Mouse (Mus musculus) MEL (cell line): ENCODE results near the gene Ifit1bl1.

ENCODE experiments used
- BHLHE40 ChIP-seq: IDR thresholded peaks from 2 replicates; pipeline ENCODE4 v1.6.1; 2012; ENCODE audit warnings: low read depth, mild to moderate bottlenecking, inconsistent platforms, low read length, improper control_type of control experiment, borderline replicate concordance
- CHD1 ChIP-seq: IDR thresholded peaks from 2 replicates; pipeline ENCODE4 v1.6.1; 2012; ENCODE audit warnings: low read depth, mild to moderate bottlenecking, inconsistent platforms, low read length, improper control_type of control experiment
- CTCF ChIP-seq, 3 experiments: IDR thresholded peaks in 2 of 3; conservative IDR thresholded peaks in 1 of 3; 2 replicates each; pipeline ENCODE4 v1.5.1; 2011 to 2012; ENCODE audit warnings: low read length in 3 of 3, low read depth in 2 of 3, mild to moderate bottlenecking in 2 of 3, improper control_type of control experiment in 1 of 3, inconsistent platforms in 1 of 3, mixed read lengths in 1 of 3, moderate library complexity in 1 of 3; ENCODE audit not compliant: control insufficient read depth in 1 of 3, insufficient read depth in 1 of 3, poor library complexity in 1 of 3, severe bottlenecking in 1 of 3
- EP300 ChIP-seq, 2 experiments: IDR thresholded peaks; 2 replicates each; pipeline ENCODE4 v1.6.1; 2011; ENCODE audit warnings: improper control_type of control experiment in 2 of 2, low read length in 2 of 2, low read depth in 1 of 2, mild to moderate bottlenecking in 1 of 2
- GATA1 ChIP-seq: IDR thresholded peaks from 2 replicates; pipeline ENCODE4 v1.6.1; 2011; ENCODE audit warnings: low read depth, low read length, improper control_type of control experiment
- MAFK ChIP-seq: IDR thresholded peaks from 2 replicates; pipeline ENCODE4 v1.6.1; 2011; ENCODE audit warnings: low read depth, mild to moderate bottlenecking, low read length, improper control_type of control experiment, borderline replicate concordance
- MAX ChIP-seq: IDR thresholded peaks from 2 replicates; pipeline ENCODE4 v1.6.1; 2011; ENCODE audit warnings: low read length, improper control_type of control experiment
- NELFE ChIP-seq: IDR thresholded peaks from 2 replicates; pipeline ENCODE4 v1.6.1; 2011; ENCODE audit warnings: low read depth, low read length, improper control_type of control experiment
- POLR2A ChIP-seq, 2 experiments: IDR thresholded peaks; 2 replicates each; pipeline ENCODE4 v1.6.1; 2011 to 2012; ENCODE audit warnings: low read length in 2 of 2, mild to moderate bottlenecking in 2 of 2, control low read depth in 1 of 2, improper control_type of control experiment in 1 of 2, low read depth in 1 of 2, moderate library complexity in 1 of 2; ENCODE audit not compliant: control insufficient read depth in 1 of 2, insufficient read depth in 1 of 2, poor library complexity in 1 of 2
- POLR2AphosphoS5 ChIP-seq: IDR thresholded peaks from 2 replicates; pipeline ENCODE4 v1.6.1; 2012; ENCODE audit warnings: low read depth, borderline replicate concordance, mild to moderate bottlenecking, inconsistent platforms, low read length, moderate library complexity, mixed read lengths
- SMC3 ChIP-seq: IDR thresholded peaks from 2 replicates; pipeline ENCODE4 v1.6.1; 2011; ENCODE audit warnings: low read depth, low read length, improper control_type of control experiment
- UBTF ChIP-seq: IDR thresholded peaks from 2 replicates; pipeline ENCODE4 v1.6.1; 2012; ENCODE audit warnings: low read depth, mild to moderate bottlenecking, inconsistent platforms, low read length, improper control_type of control experiment, moderate library complexity, borderline replicate concordance; ENCODE audit not compliant: insufficient read depth
- ZC3H11A ChIP-seq: IDR thresholded peaks from 2 replicates; pipeline ENCODE4 v1.6.1; 2012; ENCODE audit warnings: low read depth, mild to moderate bottlenecking, inconsistent platforms, low read length, improper control_type of control experiment
- ZNF384 ChIP-seq: IDR thresholded peaks from 2 replicates; pipeline ENCODE4 v1.6.1; 2012; ENCODE audit warnings: low read depth, mild to moderate bottlenecking, inconsistent platforms, low read length, improper control_type of control experiment

DNA sequence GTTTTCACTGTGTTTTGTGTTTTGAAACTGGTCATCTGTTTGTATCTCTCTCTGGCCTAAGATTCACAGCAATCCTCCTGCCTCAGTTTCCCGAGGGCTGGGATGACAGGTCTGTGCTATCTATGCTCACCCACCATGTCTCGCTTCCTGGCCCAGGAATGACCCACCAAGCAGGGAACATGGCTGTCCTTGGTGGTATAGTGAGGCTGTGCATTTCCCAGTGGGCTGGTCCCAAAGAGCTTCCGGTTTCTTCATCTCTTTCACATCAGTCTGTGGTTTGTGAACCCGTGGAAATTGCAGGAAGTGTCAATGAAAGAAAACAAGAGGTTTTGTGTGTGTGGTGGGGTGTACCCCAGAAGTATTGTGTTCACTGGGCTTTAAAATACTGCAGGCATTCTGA, 22.9 kb upstream of the Ifit1bl1 start:
- TF ChIP-seq POLR2A (IDR thresholded peaks at IDR 0.05; ENCODE audit: control insufficient read depth in 1 of 2, insufficient read depth in 1 of 2, low read depth in 1 of 2, low read length in 2 of 2, poor library complexity in 1 of 2) (no peak), CTCF (IDR thresholded peaks at IDR 0.05 in 2 of 3, conservative IDR thresholded peaks at IDR 0.05 in 1 of 3; ENCODE audit: control insufficient read depth in 1 of 3, insufficient read depth in 1 of 3, low read depth in 2 of 3, low read length in 3 of 3, poor library complexity in 1 of 3, severe bottlenecking in 1 of 3) (no peak), BHLHE40 (no peak), POLR2AphosphoS5 (no peak), UBTF (no peak), ZC3H11A (no peak), MAX (no peak), EP300 (IDR thresholded peaks at IDR 0.05; ENCODE audit: low read depth in 1 of 2, low read length in 2 of 2) (no peak), CHD1 (no peak), SMC3 (no peak), GATA1 (no peak), MAFK (no peak), NELFE (no peak), ZNF384 (no peak)
